Mouse (Mus musculus) neural tube, embryonic 14.5 days (tissue): Measurements from ENCODE around the gene Phex. TPM values are rescaled to one million over a fixed set of nuclear protein-coding genes. Genes with fewer than 3 reads are reported as not detected.

Source experiments
- ATAC-seq: fragments of 200-750 bp; cut with Nextera tagmentation; 2 replicates; pipeline ENCODE4 v1.8.0; 2017; ENCODE audit warnings: low read depth, mild to moderate bottlenecking, moderate TSS enrichment, moderate library complexity
- H3K27ac ChIP-seq: fragments of 300-500 bp; sonication (generic); 2 replicates; pipeline ENCODE4 v1.5.1; 2014; ENCODE audit warnings: low read depth, mild to moderate bottlenecking, control low read depth, low read length, moderate library complexity, mixed read lengths
- H3K27me3 ChIP-seq: fragments of 300-500 bp; sonication (generic); 2 replicates; pipeline ENCODE4 v1.6.1; 2014; ENCODE audit warnings: low read length; ENCODE audit not compliant: control insufficient read depth, insufficient read depth
- H3K36me3 ChIP-seq: fragments of 300-500 bp; sonication (generic); 2 replicates; pipeline ENCODE4 v1.6.1; 2014; ENCODE audit warnings: low read length, mixed read lengths; ENCODE audit not compliant: control insufficient read depth, insufficient read depth
- H3K4me1 ChIP-seq: fragments of 300-500 bp; sonication (generic); 2 replicates; pipeline ENCODE4 v1.6.1; 2014; ENCODE audit warnings: low read length; ENCODE audit not compliant: control insufficient read depth, insufficient read depth
- H3K4me2 ChIP-seq: fragments of 300-500 bp; sonication (generic); 2 replicates; pipeline ENCODE4 v1.6.1; 2014; ENCODE audit warnings: mild to moderate bottlenecking, low read depth, low read length, control low read depth
- H3K4me3 ChIP-seq: fragments of 300-500 bp; sonication (generic); 2 replicates; pipeline ENCODE4 v1.5.1; 2014; ENCODE audit warnings: low read depth, low read length, control low read depth, mixed read lengths
- H3K9ac ChIP-seq: fragments of 300-500 bp; sonication (generic); replicated peaks from 2 replicates; pipeline ENCODE4 v1.6.1; 2014; ENCODE audit warnings: low read depth, mild to moderate bottlenecking, control low read depth, low read length, mixed read lengths
- H3K9me3 ChIP-seq: fragments of 300-500 bp; sonication (generic); 2 replicates; pipeline ENCODE4 v1.6.1; 2016; ENCODE audit warnings: low read length; ENCODE audit not compliant: control insufficient read depth
- WGBS: fragments of 180-500 bp; shearing (Covaris S2); extraction: QIAGEN DNeasy Blood & Tissue Kit; methylation state at CpG from one replicate; pipeline ENCODE4 v1.1.7; 2014; 5-methylcytosine and 5-hydroxymethylcytosine counted together
- polyA plus RNA-seq: library from polyadenylated mRNA; unstranded; fragments of >200 nt; fragmentation: Nextera tagmentation; extraction: Ambion mirVana; gene quantifications from 2 replicates; pipeline ENCODE4 v1.2.1, GENCODE M21; 2014

The Phex gene
- polyA plus RNA-seq, 1 experiment from 2014 or later: 0.35 TPM

DNA sequence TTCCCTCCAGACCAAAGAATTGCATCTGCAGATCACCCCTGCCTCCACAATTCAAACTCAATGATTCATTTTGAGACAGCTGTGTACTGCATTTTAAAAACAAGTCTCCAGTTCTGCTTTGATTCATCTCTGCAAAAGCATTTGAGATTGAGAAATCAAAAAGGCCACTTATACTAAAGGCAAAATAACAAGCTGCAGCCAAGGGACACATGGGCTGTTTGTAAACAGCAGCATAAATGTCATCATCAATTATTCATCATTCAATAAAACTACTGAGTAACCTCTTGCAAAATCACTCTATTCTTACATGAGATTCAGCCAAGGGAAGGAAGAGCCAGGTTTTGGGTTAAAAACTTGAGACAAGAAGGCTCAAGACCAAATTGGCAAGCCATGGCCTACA is 122.7 kb downstream of the Phex start:
- no peaks in the 10 kb centered on the region for H3K9me3 ChIP-seq
- no peaks in the 10 kb centered on the region for H3K4me1 ChIP-seq
- ATAC-seq: no peak
- no peaks in the 10 kb centered on the region for H3K27me3 ChIP-seq
- no peak overlapping the region for H3K9ac ChIP-seq
- H3K36me3 ChIP-seq: no peaks in the 10 kb centered on the region
- H3K4me2 ChIP-seq: no peak overlapping the region
- no peak overlapping the region for H3K27ac ChIP-seq
- no peak overlapping the region for H3K4me3 ChIP-seq

DNA sequence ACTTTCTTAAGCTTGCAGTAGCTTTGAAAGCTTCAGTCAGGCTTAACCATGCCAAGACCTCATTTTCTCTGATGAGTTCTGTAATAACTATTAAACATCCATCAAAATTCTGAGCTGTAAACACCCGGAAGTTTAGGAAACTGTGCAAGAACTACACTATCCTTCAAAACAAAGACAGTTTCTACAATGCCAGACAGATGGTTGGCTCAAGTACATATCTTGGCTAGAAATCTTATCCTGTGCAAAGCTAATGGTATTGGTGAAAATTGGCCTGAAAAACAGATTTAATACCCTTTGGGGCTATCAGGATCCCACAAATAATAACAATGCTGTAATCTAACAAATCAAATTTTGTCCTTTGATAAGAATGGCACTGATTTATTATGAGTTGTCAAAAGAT is 138.5 kb downstream of the Phex start:
- Histone ChIP-seq H3K4me2 (no peak overlapping the region), H3K4me1 (no peaks in the 10 kb centered on the region), H3K9me3 (no peaks in the 10 kb centered on the region), H3K27ac (no peak overlapping the region), H3K36me3 (no peaks in the 10 kb centered on the region), H3K4me3 (no peak overlapping the region), H3K27me3 (no peaks in the 10 kb centered on the region), H3K9ac (no peak overlapping the region)
- ATAC-seq: no peak
- WGBS: 73% methylated on average over 1 of the region's 1 CpGs

DNA sequence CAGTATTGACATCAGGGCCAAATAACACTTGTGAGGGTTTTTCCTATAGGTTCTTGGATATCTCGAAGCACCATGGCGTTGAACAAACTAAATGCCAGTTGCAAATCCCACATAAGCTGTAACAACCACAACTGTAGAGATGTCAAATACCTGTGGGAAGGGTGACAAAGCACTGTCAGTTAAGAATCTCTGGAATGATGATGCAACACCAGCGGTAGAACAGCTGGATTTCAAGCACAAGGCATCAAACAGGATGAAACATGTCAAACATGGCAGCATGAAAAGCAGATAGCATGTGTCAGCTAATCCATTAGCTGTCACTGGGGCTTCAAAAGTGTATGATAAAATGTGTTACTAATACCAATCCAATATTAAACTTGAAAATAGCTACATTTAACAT is 141.8 kb downstream of the Phex start:
- WGBS: 90% methylated on average over 3 of the region's 3 CpGs
- no peaks in the 10 kb centered on the region for H3K9me3 ChIP-seq
- ATAC-seq: no peak
- no peak overlapping the region for H3K27ac ChIP-seq
- no peak overlapping the region for H3K9ac ChIP-seq
- no peak overlapping the region for H3K4me2 ChIP-seq
- H3K4me1 ChIP-seq: no peaks in the 10 kb centered on the region
- no peaks in the 10 kb centered on the region for H3K36me3 ChIP-seq
- no peak overlapping the region for H3K4me3 ChIP-seq
- no peaks in the 10 kb centered on the region for H3K27me3 ChIP-seq

DNA sequence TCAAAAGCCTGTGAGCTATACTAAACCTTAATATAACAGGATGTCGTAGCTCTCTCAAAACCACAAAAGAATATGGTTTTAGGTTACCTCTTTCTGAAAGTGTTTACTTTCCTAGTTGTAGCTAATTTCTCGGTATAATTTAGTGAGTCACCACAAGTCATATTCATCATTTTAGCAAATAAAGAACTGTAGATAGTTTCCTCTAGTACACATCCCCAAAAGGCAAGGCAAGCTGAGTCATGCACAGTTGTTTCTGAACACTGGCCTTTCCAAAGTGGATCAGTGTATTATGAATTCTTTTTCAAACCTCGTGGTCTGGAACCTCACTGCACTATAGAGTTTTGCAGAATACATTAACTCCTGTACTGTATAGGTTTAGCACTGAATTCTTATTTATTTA is 143.5 kb downstream of the Phex start:
- H3K4me3 ChIP-seq: no peak overlapping the region
- H3K27me3 ChIP-seq: no peaks in the 10 kb centered on the region
- no peak overlapping the region for H3K27ac ChIP-seq
- ATAC-seq: no peak
- H3K36me3 ChIP-seq: no peaks in the 10 kb centered on the region
- no peaks in the 10 kb centered on the region for H3K4me1 ChIP-seq
- no peaks in the 10 kb centered on the region for H3K9me3 ChIP-seq
- 84% methylated on average over 3 of the region's 3 CpGs for WGBS
- H3K4me2 ChIP-seq: no peak overlapping the region
- no peak overlapping the region for H3K9ac ChIP-seq

DNA sequence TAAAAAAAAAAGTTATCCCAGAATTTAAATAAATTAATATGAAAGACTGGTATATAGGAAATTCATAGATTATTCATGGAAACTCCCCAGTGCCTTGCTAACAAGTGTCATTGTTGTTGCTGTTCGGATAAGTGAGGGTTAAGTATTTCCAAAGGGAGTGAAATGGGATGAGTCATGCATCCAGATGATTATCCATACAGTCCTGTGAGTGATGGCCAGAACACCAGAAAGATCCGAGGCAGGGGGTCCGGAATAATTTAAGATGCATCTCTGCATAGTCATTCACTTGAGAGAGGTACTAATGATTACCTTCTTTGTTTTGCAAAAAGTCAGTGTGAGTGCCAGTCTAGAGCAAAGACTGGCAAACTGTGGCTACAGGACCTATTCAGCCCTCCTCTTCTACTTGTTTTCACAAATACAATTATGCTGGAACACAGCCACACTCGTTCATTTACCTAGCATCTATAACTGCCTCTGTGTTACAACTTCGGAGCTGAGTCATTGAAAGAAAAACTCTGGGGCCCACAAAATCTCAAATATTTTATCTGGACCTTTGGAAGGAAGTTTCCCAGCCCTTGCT is 145.3 kb downstream of the Phex start:
- ATAC-seq: no peak
- H3K4me2 ChIP-seq: no peak overlapping the region
- H3K4me1 ChIP-seq: no peaks in the 10 kb centered on the region
- H3K9ac ChIP-seq: no peak overlapping the region
- H3K36me3 ChIP-seq: no peaks in the 10 kb centered on the region
- no peak overlapping the region for H3K4me3 ChIP-seq
- no peaks in the 10 kb centered on the region for H3K27me3 ChIP-seq
- no peak overlapping the region for H3K27ac ChIP-seq
- WGBS: 42% methylated on average over 5 of the region's 5 CpGs
- no peaks in the 10 kb centered on the region for H3K9me3 ChIP-seq

DNA sequence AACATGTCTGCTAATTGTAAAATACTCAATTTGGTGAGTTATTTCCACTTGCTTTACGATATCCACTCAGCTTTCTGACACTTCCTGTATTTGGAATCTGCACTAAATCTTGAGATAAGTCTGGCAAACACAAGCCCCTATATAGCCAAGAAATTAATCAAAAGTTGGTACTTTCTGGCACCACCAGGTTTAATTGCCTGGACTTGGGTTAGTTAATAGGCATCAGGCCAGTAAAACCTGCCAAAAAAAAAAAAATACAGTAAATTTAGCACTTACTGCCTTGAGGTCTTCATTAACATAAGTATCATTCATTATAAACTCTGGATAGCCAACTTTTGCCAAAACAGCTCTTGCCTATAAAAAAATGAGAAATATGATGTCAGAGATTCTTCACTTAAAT is 147.0 kb downstream of the Phex start:
- Histone ChIP-seq H3K4me3 (no peak overlapping the region), H3K27ac (no peak overlapping the region), H3K4me1 (no peaks in the 10 kb centered on the region), H3K36me3 (no peaks in the 10 kb centered on the region), H3K27me3 (no peaks in the 10 kb centered on the region), H3K9ac (no peak overlapping the region), H3K9me3 (no peaks in the 10 kb centered on the region), H3K4me2 (no peak overlapping the region)
- no peak for ATAC-seq
- WGBS: 88% methylated on average over 1 of the region's 1 CpGs

DNA sequence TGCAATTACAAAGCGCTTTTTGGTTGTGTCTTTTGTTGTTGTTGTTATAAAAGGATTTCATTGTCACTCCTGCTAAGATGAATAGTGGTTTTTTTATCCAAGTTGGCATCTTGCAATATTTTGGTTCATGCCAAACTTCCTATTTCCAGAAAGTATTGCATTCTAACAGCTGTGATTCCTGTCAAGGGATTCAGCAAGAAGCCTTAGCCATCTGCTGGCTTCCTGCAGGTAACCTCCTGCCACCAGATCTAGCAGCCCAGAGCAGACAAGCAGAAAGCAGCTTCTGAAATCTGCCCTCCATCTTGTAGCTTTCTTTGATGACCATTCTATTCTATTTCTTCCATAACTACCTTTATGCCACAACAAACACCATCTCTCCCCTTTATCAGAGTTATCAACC is 212.4 kb downstream of the Phex start:
- Histone ChIP-seq H3K27me3 (no peaks in the 10 kb centered on the region), H3K4me2 (no peak overlapping the region), H3K4me1 (no peaks in the 10 kb centered on the region), H3K27ac (no peak overlapping the region), H3K9ac (no peak overlapping the region), H3K36me3 (no peaks in the 10 kb centered on the region), H3K4me3 (no peak overlapping the region), H3K9me3 (no peaks in the 10 kb centered on the region)
- ATAC-seq: no peak
- 96% methylated on average over 1 of the region's 1 CpGs for WGBS

DNA sequence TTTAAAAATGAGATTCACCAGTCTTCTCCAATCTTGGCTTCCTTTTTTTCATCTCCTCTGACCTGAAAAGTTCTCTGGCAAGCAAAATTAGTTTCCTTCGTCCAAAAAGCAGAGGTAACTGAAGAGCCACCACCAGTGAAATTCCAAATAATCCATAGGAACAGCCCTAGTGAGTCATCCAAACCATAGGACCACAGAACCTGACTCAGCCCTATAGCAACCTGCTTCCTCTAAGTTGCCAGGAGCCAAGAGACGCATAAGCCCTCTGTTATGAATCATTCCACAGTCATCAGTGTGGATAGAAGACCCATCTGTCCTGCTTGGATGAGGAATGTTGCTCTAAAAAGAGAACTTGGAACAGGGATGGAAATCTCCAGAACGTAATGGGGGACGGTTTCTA is 230.9 kb downstream of the Phex start:
- 83% methylated on average over 4 of the region's 4 CpGs for WGBS
- no peaks in the 10 kb centered on the region for H3K9me3 ChIP-seq
- H3K9ac ChIP-seq: no peak overlapping the region
- H3K27me3 ChIP-seq: no peaks in the 10 kb centered on the region
- no peak overlapping the region for H3K27ac ChIP-seq
- no peak for ATAC-seq
- H3K4me2 ChIP-seq: no peak overlapping the region
- H3K4me1 ChIP-seq: no peaks in the 10 kb centered on the region
- H3K4me3 ChIP-seq: no peak overlapping the region
- H3K36me3 ChIP-seq: no peaks in the 10 kb centered on the region

DNA sequence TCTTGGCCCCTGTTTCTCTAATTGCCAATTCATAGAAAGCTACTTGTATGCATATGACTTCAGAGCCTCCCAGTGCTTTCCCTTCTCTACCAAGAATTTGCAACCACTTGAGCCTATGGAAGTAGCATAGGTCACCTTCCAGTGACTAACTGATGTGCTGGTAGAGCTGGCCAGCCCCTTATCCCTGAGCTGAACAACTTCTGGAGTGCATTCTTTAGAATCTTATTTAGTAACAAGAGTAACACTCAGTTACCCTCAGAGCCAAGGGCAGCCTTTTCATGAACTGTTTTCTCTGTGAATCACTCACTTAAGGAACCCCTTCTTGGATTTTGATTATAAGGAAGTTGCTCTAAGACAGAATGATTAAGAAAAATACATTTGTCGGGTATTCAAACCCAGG is 234.3 kb downstream of the Phex start:
- 95% methylated on average over 1 of the region's 1 CpGs for WGBS
- ATAC-seq: no peak
- Histone ChIP-seq H3K9ac (no peak overlapping the region), H3K36me3 (no peaks in the 10 kb centered on the region), H3K4me2 (no peak overlapping the region), H3K9me3 (no peaks in the 10 kb centered on the region), H3K27me3 (no peaks in the 10 kb centered on the region), H3K27ac (no peak overlapping the region), H3K4me3 (no peak overlapping the region), H3K4me1 (no peaks in the 10 kb centered on the region)

DNA sequence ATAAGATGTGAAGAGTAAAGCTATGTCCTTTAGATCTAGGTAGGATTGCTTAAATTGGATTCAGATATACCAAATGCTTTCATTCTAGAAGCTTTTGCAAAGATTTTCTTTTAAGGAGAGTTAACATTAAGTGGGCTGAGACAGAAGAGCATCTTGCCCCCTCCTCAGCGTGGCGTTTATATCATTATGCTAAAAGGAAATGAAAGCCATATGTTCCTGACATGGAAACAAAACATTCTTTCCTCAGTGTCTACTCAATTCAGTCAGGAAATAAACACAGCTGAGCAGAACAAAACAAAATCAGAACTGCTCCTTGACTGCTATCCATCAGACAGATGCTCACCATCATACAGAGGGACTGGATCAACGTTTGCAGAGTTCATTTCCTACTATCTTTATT is 251.0 kb downstream of the Phex start:
- Histone ChIP-seq H3K36me3 (no peaks in the 10 kb centered on the region), H3K4me3 (no peak overlapping the region), H3K27ac (no peak overlapping the region), H3K4me1 (no peaks in the 10 kb centered on the region), H3K9me3 (no peaks in the 10 kb centered on the region), H3K27me3 (no peaks in the 10 kb centered on the region), H3K4me2 (no peak overlapping the region), H3K9ac (no peak overlapping the region)
- 54% methylated on average over 3 of the region's 3 CpGs for WGBS
- no peak for ATAC-seq
